Mouse (Mus musculus) adrenal gland, postnatal 36 days (tissue): Measurements from ENCODE around the gene Chit1. TPM values are rescaled to one million over a fixed set of nuclear protein-coding genes. Genes with fewer than 3 reads are reported as not detected.

ENCODE experiments used
- DNase-seq, 2 experiments: peaks; one replicate each; pipeline ENCODE4 v3.0.0; 2021; ENCODE audit warnings: mixed read lengths in 1 of 2
- total RNA-seq, 2 experiments: library from RNA; stranded (reverse); gene quantifications; 2 replicates each; pipeline ENCODE4 v1.2.3; 2021

The Chit1 gene
- total RNA-seq, 2 experiments from 2014 or later = not detected

DNA sequence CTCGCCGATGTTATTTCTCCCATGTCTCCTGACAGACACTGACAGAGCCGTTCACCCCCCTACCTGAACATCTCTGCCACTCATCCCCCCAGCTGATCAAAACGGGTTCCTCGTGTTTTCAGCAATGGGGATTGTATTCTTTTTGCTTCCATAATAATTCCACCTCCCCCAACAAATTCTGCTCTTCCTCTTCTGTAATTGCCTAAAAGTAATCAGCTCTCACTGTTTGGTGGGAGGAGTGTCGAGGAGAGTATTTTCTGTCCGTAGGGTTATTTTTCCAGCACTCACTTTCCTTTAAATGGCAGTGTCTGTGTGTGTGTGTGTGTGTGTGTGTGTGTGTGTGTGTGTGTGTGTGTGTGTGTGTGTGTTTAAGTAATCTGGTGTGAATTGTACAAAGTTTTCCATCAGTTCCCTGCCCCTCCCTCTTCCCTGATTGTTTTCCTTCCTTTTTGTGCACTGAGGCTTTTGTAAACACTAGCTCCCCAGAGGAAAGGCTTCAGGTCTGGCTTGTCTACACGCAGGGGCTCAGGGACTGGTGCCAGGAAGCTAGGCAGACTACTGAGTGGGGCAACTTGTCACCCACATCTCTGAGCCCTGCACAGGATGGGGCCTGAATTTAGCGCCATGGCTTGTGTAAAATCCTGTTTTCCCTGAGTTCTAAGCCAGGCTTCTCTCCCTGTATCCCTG, 31.4 kb upstream of the Chit1 start:
- peak; percentile 56 to 64 for DNase-seq

DNA sequence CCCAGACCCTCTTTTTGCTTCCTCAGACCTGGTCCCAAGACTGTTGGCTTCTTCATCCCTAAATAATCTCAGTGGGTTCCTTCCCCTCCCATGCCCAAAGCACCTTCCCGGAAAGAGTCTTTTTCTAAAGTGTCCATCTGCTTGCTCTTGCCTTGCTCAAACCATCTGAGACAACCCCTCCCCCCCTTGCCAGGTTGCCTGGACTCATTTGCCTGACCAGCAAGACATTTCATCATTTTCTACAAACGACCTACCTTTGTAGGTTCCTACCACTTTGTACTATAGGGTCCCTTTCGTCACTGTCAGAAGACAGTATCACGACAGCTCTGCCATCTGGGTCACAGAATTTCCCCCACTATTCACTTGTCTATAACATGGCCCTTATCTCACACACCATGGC, 30.6 kb upstream of the Chit1 start:
- no peak for DNase-seq

- peak in 1 of 2 experiments; percentile 17 for DNase-seq
Measured at GRCm38 (mm10) chr1:134080881-134081450, 30.1 kb upstream of the Chit1 start.

- peak; percentile 76 to 82 for DNase-seq
Measured at GRCm38 (mm10) chr1:134082987-134083516, 28.0 kb upstream of the Chit1 start.

- no peak for DNase-seq
Measured at GRCm38 (mm10) chr1:134083676-134084075, 27.4 kb upstream of the Chit1 start.

DNA sequence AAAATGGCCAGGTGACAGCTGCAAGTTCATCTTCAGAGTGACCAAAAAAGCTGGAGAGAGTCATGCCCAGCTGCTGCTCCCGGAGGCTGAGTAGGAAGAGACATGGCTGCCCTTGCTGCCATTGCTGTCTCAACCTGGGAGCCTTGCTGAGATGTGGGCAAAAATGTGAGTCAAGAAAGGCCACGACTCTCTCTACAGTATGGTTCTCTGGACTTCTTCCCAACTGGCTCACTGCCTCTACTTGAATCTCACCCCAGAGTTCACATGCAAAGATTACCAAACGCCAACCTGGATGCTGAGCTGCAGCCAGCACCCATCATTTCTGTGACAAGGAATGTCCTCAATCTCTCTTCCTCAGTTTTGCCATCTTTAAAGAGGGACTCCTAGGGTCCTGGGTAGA, 26.9 kb upstream of the Chit1 start:
- DNase-seq = no peak

- DNase-seq = no peak
Measured at GRCm38 (mm10) chr1:134086017-134086416, 25.0 kb upstream of the Chit1 start.

- DNase-seq = peak in 1 of 2 experiments; percentile 28
Measured at GRCm38 (mm10) chr1:134086811-134087398, 24.1 kb upstream of the Chit1 start.

GRCm38 (mm10) chr1:134089074-134089473, 22.0 kb upstream of the Chit1 start:
- DNase-seq = no peak

DNA sequence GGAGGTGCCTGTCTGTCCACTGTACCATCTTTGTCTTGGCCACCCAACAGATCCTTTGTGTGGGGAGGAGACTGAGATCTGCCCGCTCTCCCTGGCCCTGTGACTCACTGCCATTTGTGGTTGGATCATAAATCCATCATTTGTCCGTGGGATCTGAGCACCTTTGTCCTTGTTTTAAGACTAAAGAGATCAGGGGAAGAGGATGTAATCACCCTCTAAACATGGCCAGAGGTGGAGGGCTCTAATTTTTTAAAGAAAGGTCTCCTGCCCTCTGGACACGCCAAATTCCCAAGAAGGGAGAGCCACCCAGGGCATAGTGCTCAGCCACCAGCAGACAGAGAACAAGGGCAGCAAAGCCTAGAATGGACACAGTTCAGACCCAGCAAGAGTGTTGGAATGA, 19.2 kb upstream of the Chit1 start:
- DNase-seq = peak in 1 of 2 experiments; percentile 33

- no peak for DNase-seq
Measured at GRCm38 (mm10) chr1:134092368-134092767, 18.7 kb upstream of the Chit1 start.

- DNase-seq = peak; percentile 96 to 98
Measured at GRCm38 (mm10) chr1:134092852-134093770, 17.9 kb upstream of the Chit1 start.

DNA sequence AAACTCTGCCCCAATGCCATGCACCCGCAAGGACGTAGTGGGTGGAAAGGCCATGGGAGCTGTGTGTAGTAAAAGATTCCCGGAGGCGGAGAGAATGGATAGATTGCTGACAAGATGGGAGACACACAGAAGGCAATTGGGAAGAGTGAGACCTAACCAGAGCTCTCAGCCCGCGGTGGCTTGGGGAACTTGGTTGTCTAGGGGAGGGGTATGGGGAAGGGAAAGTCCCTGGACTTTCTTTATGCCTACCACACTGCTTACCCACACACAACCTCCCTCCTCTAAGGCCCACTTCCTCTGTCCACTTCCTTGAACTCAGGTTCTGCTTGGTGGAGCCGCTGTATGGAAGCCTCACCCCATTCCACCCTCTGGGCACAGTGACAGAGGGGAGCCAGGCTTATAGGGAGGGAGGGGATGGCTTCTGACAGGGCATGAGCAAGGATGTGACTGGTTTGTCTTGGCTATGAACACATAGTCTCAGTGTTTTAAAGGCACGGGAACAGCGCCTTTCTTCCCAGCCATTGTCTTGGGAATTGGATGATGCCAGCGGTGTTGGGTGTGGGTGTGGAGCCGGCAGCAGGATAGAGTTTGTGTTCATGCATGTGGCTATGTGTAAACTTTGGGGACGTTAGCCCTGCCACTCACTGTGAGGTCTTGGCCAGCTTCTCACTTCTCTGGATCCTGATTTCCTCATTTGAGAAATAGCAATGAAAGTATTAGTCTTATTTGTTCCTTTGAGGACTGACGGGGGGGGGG, 17.1 kb upstream of the Chit1 start:
- DNase-seq = peak in 1 of 2 experiments; percentile 24

DNA sequence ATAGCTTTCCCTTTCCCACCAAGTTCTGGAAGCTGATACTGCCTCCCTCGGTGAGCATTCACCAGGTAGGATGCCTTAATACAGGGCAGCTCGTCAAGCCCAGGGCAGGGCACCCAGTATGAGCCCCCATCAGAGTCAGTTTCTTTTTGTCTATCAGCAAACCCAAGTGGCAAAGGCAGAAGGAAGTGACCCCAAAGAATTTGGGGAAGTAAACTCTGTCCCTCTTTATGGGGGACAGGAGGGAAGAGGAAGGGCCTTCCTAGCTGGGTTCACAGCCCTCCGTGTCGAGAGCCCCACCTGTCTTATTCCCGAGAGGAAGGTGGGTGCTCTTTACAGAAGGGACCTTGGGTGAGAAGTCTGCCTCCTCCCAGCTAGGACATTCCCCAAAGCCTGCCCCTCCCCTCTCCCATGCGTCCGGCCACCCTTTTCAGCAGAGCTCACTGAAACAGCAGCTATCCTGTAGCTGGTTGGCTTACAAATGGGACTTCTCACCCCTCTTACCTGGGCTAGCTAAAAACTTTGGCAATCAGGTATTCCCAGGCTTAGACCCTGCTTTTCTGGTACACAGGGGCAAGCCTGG, 15.9 kb upstream of the Chit1 start:
- DNase-seq = no peak

- no peak for DNase-seq
Measured at GRCm38 (mm10) chr1:134095721-134096120, 15.3 kb upstream of the Chit1 start.

GRCm38 (mm10) chr1:134096264-134096934, 14.6 kb upstream of the Chit1 start:
- no peak for DNase-seq

- DNase-seq = no peak
Measured at GRCm38 (mm10) chr1:134097080-134097855, 13.8 kb upstream of the Chit1 start.

DNA sequence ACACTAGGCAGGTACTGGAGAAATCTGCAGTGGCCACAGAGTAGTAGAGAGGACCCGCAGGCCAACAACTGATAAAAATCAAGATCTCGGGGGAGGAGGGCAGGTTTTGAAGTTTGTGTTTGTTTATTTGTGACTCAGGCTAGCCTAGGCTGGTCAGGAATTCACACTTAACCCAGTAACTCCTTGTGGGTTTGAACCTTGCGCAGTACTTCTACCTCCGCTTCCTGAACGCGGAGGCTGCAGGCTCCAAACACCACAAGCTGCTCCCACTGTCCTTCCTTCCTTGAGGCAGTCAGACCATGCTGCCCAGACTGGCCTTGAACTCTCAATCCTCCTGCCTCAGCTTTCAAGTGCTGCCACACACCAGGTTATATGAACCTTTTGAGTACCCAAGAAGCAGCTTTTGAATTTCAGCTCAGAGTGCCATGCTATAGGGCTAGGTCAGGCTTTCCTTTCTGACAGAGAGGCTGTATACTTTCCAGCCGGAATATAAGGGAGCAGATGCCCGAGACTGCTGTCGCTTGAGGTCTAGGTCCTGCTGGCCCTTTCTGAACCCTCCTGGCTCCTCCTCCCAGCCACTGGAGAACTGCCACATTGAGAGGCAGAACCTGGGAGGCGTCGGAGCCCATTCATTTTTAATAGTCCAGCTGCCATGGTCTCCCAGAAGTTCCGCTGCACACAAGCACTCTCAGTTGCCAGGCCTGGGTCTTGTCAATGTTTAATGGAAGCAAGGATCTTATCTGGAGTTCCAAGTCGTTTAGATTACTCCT, 12.9 kb upstream of the Chit1 start:
- peak; percentile 58 to 74 for DNase-seq
